Mouse (Mus musculus) left cerebral cortex, adult 18-20 months (tissue): ENCODE measurements around the gene Rrbp1. TPM values are rescaled to one million over a fixed set of nuclear protein-coding genes. Genes with fewer than 3 reads are reported as not detected.

ENCODE experiments used
- DNase-seq, 2 experiments: peaks; one replicate each; pipeline ENCODE4 v3.0.0; 2021 to 2022; ENCODE audit warnings: low spot score in 2 of 2, mixed read lengths in 1 of 2
- total RNA-seq, 2 experiments: library from RNA; stranded (reverse); gene quantifications; 2 replicates each; pipeline ENCODE4 v1.2.3; 2021

Gene Rrbp1
- total RNA-seq, 2 experiments from 2014 or later: 57.2 to 58.9 TPM

GRCm38 (mm10) chr2:143962192-143962591, 48.9 kb downstream of the Rrbp1 start:
- no peak for DNase-seq

- DNase-seq: no peak
These were observed 55.3 kb downstream of the Rrbp1 start for GRCm38 (mm10) chr2:143955746-143956145.

GRCm38 (mm10) chr2:143955004-143955403, 56.1 kb downstream of the Rrbp1 start:
- no peak for DNase-seq

- no peak for DNase-seq
These were observed 57.1 kb downstream of the Rrbp1 start for GRCm38 (mm10) chr2:143953944-143954343.

GRCm38 (mm10) chr2:143951546-143952315, 59.3 kb downstream of the Rrbp1 start:
- no peak for DNase-seq

GRCm38 (mm10) chr2:143951028-143951420, 60.0 kb downstream of the Rrbp1 start:
- no peak for DNase-seq

- DNase-seq: no peak
These were observed 60.6 kb downstream of the Rrbp1 start for GRCm38 (mm10) chr2:143950290-143951027.

- DNase-seq: no peak
These were observed 61.8 kb downstream of the Rrbp1 start for GRCm38 (mm10) chr2:143949217-143949616.

- no peak for DNase-seq
These were observed 62.6 kb downstream of the Rrbp1 start for GRCm38 (mm10) chr2:143948416-143948815.

- no peak for DNase-seq
These were observed 63.1 kb downstream of the Rrbp1 start for GRCm38 (mm10) chr2:143947981-143948380.

- no peak for DNase-seq
These were observed 64.7 kb downstream of the Rrbp1 start for GRCm38 (mm10) chr2:143946399-143946798.

- DNase-seq: peak in 1 of 2 experiments; percentile 33
These were observed 65.5 kb downstream of the Rrbp1 start for GRCm38 (mm10) chr2:143945466-143946075.

- no peak for DNase-seq
These were observed 66.3 kb downstream of the Rrbp1 start for GRCm38 (mm10) chr2:143944796-143945195.

GRCm38 (mm10) chr2:143940406-143940805, 70.7 kb downstream of the Rrbp1 start:
- no peak for DNase-seq

- no peak for DNase-seq
These were observed 73.2 kb downstream of the Rrbp1 start for GRCm38 (mm10) chr2:143937861-143938260.

- DNase-seq: no peak
These were observed 76.6 kb downstream of the Rrbp1 start for GRCm38 (mm10) chr2:143934439-143934838.

- no peak for DNase-seq
These were observed 77.5 kb downstream of the Rrbp1 start for GRCm38 (mm10) chr2:143933516-143933915.

- no peak for DNase-seq
These were observed 78.7 kb downstream of the Rrbp1 start for GRCm38 (mm10) chr2:143932340-143932873.

- DNase-seq: no peak
These were observed 81.3 kb downstream of the Rrbp1 start for GRCm38 (mm10) chr2:143929607-143930311.

- DNase-seq: no peak
These were observed 85.2 kb downstream of the Rrbp1 start for GRCm38 (mm10) chr2:143925826-143926225.

- no peak for DNase-seq
These were observed 87.0 kb downstream of the Rrbp1 start for GRCm38 (mm10) chr2:143924085-143924484.
